Mouse (Mus musculus) retina, adult 2 months (tissue): ENCODE results near the gene Krt15.

ENCODE experiments used
- DNase-seq: peaks from one replicate; pipeline ENCODE4 v3.0.0-alpha.2; 2012; ENCODE audit warnings: low read depth, low spot score

The Krt15 gene

DNA sequence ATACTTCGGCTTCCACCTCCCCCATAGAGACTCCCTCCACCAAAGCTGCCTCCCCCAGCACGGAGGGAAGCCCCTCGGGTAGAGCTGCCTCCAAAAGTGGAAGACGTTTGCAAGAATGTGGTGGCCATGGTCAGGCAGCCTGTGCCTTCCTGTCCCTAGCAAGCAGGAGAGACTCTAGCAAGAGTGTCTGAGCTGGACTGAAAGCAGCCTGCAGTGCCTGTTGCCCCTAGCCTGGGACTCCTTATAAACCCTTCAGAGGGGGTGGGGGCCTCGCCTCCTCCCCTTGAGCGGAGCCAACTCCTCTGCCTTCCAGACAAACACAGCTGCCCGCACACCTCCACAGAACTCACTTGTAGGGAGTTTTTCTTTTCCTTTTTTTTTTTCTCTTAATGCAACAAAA is at the start of gene Krt15:
TSS of gene Krt15 (minus strand) at position 198 of the 400 bp plus-strand sequence.
- DNase-seq = no peak

DNA sequence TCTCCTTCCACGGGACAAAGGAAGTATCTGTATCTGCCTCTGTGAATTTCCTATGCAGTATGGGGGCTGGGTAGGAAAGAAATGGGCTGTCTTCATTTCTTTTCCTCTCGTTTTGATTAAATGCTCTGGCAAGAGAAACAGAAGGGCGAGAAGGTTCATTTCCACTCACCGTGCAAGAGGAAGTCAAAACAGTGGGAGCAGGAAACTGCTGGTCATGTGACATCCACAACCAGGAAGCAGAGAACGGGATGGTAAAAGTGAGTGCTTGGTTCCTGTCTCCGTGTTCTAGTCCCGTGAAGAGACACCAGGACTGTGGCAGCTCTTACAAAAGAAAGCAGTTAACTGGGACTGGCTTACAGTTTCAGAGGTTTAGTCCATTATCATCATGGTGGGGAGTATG is 46.0 kb upstream of the Krt15 start:
- no peak for DNase-seq

- no peak for DNase-seq
These were observed 43.5 kb upstream of the Krt15 start for GRCm38 (mm10) chr11:100179260-100179659.

DNA sequence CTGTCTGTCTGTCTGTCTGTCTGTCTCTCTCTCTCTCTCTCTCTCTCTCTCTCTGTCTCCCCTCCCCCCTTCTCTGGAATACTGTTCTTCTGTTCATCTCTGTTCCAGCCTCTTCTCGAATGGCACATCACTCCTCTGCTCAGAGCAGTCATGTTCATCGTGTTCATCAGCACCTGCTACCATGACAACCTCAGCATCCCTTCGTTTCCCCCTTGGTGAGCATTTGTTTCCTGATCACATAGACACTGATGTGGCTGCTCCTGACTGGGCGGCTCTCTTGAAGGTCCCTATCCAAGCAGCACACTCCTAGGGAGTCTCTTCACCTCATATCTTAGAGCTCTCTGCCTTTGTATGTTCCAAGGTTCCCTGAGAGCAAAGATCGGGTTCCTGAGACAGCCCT is 42.6 kb upstream of the Krt15 start:
- no peak for DNase-seq

GRCm38 (mm10) chr11:100176791-100177190 is 41.1 kb upstream of the Krt15 start:
- no peak for DNase-seq

DNA sequence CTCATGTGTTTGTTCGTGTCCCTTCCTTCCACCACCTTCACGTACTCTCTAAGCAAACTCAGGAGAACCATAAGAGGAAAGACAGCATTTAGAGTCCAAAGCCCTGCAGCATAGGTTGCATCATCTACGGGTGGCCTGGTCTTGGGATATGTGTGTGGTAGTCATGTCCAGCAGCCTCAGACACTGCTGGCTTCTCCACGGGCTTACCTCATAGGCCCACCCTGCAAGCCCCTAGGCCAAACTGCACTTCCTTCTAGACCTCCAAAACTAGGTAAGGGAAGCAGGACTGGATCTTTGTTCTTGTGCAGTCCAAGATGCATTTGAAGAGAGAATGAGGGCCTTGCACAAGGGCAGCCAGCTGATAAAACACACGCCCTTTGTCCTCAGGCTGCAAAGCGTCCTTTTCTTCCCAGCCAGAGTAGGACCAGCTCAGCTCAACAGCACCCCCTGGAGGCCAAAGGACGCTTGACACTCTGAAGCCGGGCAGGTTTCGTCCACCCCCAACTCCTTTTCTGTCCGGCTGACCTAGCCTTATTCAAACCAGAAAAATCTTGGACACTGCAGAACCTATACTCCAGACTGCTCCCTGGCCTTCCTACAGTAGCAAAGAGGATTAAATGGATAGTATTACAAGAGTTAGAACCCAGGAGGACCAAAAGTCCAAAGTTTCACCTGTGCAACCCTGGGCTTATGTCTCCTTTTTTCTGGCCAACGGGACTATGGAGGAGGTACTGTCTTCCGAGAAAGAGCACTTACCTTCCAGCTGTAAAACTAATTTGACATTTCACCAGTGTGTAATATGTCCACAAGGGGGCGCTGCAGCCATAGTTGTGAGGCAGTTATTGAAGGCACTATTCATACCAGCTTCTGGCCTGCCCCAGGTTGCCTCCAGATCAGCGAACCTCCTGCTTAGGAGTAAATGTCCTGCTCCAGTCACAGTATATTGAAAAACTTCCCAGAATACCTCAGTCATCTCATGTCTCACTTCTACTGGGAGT is 33.3 kb upstream of the Krt15 start:
- DNase-seq = peak; percentile 16

GRCm38 (mm10) chr11:100168071-100168470 is 32.3 kb upstream of the Krt15 start:
- DNase-seq = no peak

GRCm38 (mm10) chr11:100164392-100164791 is 28.7 kb upstream of the Krt15 start:
- no peak for DNase-seq

DNA sequence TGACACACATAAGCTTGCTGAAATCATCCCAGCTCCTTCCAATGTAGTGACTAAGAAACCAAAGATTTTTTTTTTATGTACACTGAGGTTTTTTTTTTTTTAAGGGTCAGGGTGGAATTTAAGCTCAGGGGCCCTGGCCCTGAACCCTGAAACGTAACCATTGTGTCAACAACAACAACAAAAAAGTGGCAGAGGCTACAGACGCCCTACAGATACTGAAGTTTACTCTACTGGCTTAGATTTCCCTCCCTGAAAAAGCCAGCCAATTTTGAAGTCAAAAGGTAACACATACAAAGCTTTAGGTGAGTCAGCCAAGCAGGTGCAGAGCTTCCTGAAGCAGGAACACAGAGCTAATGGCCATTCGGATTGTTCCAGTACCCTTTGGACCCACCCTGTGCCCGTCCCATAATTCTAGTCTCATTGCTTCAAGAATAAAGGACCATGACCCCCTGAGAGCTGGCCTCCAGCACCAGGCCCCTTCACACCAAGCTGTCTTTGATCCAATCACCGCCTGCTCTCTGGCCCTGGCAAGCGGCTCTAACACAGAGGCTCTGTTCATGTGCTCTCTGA is 22.3 kb upstream of the Krt15 start:
- no peak for DNase-seq

DNA sequence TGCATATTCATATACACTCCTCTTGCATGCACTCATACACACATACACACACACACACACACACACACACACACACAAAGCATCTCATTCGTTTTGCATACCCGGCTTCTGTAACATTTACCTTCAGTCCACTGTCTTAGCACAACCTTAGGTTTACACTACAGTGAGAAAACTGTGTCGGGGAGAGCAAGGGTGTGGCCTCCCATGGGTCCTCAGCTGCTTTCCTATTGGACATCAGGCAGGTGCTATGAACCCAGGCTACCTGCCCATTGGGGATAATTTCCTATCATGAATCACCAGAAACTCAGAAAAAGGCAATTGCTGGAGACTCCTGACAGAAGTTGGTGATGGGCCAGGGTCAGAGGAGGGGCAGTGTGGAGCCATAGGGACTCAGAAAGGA is 21.6 kb upstream of the Krt15 start:
- DNase-seq = no peak

GRCm38 (mm10) chr11:100155497-100156255 is 19.9 kb upstream of the Krt15 start:
- no peak for DNase-seq

DNA sequence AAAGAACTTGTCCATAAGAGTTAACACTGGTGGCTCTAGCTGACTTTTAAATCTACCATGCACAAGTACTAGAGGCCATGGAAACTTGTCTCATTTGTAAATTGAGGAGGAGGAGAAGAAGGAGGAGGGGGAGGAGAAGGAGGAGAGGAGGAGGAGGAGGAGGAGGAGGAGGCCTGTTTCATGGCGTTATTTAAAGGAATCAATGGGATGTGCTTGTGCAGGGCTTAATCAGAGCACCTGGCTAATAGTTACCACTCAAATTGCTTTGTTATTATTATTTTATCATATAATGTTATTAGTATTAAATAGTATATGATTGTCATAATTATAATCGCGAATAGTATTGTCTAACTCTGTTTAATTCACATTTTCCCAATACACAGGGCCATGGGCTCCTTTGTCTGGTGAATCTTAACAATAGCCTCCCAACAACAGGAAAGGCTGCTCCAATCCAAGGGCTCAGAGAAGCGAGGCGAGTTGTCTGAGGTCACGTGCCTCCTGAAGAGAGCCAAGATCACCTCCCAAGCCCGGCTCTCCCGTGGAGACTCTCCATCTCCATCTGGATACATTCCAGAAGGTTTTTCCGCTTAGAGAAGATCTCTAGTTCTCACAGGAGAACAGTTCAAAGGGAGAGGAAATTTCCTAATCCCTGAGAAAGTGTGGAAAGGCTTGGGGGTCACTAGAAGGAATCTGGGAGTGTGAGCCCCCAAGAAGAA is 13.0 kb upstream of the Krt15 start, which contains the start of gene Krt19:
TSS of gene Krt19 (minus strand) at position 51 of the 716 bp plus-strand sequence.
- no peak for DNase-seq

DNA sequence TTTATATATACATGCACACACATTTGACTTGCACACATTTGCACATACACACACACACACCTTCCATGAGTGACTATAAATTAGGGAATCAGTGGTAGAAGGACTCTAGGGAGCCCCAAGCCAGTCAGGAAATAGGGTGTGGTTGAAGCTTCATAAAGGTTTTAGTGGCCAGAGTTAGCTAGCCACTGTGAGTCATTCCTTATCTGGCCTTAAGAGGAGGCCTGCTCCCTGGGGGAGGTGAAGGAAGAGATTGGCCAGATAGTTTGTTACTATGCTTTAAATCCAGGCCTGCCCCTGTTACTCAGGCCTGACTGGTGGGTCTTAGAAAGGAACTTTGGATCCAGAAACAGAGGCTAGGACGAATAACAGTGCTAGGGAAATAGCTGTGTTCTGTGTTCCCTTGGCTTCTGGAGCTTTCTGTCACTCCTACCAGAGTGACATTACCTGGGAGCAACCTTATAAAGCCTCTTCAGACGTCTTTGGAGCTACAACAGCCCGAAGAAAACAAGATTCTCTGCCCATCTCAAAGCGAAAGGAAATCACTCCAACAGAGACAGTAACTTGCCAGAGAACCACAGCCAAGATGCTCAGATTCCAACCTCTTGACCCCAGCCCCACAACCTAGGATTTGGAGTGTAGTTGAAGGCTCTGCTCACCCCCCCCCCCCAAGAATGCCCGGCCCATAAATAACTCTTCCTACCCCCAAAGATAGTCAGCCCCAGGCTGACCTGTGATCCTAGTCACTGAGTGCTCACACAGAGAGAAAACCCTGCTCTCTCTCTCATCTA is 12.0 kb upstream of the Krt15 start:
- no peak for DNase-seq

GRCm38 (mm10) chr11:100145858-100146560 is 10.3 kb upstream of the Krt15 start:
- DNase-seq = no peak

DNA sequence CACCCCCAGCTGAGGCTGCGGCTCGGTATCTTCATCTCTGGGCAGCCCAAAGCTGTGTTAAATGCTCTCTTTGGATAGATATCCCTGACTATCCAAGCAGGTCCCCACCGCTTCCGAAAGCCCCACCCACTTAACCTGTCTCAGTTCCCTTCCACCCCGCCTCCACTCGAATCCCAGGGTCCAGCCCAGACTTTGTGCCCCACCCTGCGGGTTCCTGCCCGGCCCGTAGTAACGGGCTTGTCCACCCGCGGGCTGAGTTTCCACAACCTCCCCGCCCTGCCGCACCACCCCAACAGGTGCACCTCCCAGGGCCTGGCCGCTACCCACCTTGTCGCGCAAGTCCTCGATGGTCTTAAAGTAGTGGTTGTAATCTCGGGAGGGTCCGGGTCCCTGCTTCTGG is 9.4 kb upstream of the Krt15 start:
- DNase-seq = no peak

DNA sequence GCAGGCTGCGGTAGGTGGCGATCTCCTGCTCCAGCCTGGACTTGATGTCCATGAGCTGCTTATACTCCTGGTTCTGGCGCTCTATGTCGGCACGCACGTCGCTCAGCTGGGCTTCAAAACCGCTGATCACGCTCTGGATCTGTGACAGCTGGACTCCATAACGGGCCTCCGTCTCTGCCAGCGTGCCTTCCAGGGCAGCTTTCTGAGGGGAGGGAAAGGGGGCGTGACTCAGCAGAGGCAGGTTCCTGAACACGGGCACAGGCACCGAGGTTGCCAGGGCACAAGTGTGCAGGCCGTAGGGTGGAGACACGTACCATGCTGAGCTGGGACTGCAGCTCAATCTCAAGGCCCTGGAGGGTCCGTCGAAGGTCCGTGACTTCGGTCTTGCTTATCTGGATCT is 5.2 kb upstream of the Krt15 start:
- DNase-seq = no peak

DNA sequence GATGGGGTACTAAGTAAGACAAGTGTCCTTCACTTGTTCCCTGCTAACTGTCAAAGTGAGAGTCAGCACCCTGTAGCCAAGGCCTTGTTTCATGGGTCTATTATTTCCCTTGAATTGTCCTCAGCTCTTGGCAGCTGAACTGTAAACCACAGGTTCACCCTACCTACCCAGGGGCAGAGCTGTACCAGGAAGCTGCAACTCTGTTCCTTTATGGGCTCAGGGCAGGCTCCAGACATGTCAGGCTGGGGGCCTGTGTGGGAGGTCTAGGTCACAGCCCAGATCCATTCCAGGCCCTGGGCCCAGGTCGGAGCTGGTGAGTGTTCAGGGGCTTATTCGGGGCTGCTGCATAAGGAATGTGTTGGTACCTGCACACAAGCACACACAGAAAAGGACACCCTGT is 3.7 kb upstream of the Krt15 start:
- DNase-seq = no peak

- DNase-seq = no peak
These were observed 3.1 kb upstream of the Krt15 start for GRCm38 (mm10) chr11:100138809-100139208.

GRCm38 (mm10) chr11:100137693-100138092 is 2.0 kb upstream of the Krt15 start:
- no peak for DNase-seq

DNA sequence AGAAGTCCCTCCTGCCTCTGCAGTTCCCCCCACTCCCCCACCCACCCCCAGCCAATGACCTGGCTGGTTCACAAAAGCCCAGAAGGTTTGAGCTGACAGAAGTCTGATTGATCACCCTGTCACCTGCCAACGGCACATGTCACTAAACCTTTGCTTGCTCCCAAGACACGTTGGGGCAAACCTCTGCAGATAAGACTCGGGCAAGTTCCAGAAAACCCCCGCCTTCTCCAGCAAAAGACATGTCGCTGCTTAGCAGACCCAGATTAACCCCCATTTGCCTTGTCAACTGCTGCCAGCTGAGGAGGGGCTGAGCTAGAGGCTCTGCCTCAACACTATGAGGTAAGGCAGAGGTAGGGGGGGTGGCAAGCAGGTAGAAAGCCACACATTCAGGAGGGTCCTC is 831 bp upstream of the Krt15 start:
- DNase-seq = no peak
